Mouse (Mus musculus): ENCODE measurements around the gene Extl1.

GRCm38 (mm10) chr4:134387268-134387667 is 3.6 kb upstream of the Extl1 start:
- no peak for TF ChIP-seq CTCF (IDR thresholded peaks at IDR 0.05; ENCODE audit: borderline replicate concordance, control insufficient read depth, extremely low read depth, insufficient read depth, low read length, poor library complexity)
- TF ChIP-seq POLR2A (IDR thresholded peaks at IDR 0.05; ENCODE audit: control insufficient read depth, extremely low read depth, insufficient read depth, low read length, poor library complexity) = no peak
